Mouse (Mus musculus): ENCODE measurements around the gene Mapk8ip1. TPM values are rescaled to one million over a fixed set of nuclear protein-coding genes. Genes with fewer than 3 reads are reported as not detected.

Gene Mapk8ip1
- under 1 TPM; 0.33 to 0.42 TPM for total RNA-seq (2023)

DNA sequence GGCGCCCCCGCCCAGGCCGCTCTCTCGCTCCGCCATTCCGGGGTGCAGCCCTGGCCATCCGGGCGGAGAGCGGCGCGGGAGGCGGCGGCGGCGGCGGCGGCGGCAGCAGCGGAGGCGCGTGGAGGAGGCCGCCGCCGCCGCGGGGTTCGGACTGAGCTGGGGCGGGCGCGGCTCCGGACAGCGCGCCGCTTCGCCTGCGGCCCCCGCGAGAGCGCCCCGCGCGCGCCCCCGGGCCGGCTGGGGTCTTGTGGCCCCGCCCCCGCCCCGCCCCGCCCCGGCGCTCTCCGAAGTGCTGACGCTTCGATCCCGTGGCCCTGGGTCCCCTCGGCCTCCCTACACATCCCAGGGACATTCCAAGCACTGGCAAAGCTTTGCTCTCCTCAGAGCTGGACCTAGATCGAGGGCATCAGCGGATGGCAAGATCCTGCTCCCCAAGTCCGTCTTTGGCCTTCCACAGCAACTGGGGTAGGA, at the start of gene Mapk8ip1:
Mapk8ip1 (minus strand) TSS at position 173 of the 471 bp plus-strand sequence.

DNA sequence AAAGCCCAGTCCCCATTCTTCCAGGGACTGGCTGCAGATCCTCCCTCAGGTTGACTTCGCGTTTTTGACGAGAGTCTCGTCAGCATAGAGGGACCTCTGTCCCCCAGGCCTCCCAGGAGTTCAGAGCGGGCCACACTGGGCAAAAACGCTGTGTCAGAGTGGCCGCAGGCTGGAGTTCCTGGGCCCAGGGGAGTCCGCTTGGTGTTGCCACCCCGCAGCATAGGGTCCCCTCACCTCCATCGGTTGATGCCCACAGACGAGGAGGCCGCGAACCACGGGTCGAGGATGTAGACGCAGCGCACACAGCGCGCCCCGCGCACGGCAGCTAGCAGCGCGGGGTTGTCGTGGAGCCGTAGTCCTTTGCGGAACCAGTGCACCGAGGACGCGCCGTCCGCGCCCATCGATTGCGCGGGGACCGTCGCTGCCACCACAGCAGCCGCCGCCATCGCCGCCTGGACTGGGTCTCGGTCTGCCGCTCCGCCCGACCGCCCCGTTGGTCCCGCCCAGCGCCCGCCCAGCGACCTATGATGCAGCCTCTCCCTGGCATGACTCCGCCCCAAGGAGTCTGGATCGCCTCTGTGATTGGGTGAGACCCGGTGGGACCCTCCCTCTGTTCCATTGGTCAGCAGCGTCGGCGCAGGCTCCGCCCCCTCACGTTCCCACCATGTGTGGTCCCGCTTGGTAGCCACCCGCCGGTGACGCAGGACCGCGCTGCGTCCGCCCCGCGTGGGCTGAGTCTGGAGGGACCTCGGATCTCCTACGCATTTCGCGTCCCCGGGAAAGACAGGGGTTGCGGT, 32.7 kb upstream of the Mapk8ip1 start, which contains the start of gene Cry2:
Cry2 (minus strand) TSS at position 466 of the 797 bp plus-strand sequence.

DNA sequence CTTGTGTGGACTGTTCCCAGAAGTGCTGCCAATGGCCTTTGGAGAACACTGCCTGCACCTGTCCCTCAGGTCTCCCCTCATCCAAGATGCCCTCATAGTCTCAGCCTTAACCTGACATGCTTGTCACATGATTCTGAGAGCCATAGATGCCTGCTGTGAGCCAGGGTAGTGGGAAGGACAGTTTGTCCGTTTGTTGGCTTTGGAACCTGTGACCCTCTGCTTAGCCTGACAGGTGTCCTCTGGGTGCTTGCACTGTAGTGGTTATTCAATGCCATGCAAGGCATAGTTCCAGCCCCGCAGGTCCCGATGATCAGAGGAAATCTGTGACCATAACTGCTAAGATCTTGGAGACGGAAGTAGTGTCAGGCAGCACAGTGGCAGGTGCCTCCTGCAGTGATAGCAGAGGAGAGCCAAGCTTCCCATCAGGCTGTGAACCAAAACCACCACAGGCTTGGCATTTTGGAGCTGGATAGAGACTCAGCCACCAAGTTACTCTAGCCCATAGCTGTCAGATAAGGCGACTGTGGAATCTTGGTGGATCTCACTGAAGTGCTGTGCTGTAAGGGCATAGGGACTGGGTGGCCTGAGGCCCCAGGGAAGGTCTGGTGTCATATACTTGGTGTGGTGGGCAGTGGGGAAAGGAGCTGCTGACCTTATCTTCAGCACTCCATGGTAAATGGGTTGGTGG, 19.0 kb downstream of the Mapk8ip1 start, which contains the start of gene 1700029I15Rik:
1700029I15Rik (plus strand) TSS at position 638 of the 688 bp plus-strand sequence.

DNA sequence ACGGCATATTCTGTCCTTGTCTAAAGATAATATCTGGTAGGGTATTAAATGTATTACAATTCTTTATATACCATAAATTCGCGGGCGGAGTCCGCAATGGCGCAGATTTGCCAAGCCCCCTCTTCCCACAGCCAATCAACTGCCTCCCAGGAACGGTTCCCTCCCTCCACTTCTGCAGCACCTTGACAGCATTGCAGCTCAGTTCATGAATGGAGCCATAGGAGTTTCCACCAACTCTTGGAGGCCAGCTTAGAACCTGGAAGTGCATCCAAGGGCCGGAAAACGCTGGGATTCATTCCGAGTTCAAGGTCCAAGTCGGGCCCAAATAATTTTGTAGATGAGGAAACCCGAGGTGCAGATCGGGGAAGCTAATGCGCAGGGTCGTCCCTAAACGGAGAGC, 26.5 kb downstream of the Mapk8ip1 start, which contains the start of the genes Pex16 and Large2:
Pex16 (plus strand) TSS at position 163 of the 400 bp plus-strand sequence.
Large2 (minus strand) TSS at position 356 of the 400 bp plus-strand sequence.

Other genes with a start within 250 kb of the Mapk8ip1 start
- gene Pex16, start 26.6 kb downstream of the Mapk8ip1 start, total RNA-seq (2023): 10 to 100 TPM; 17.2 to 19.1 TPM
- not detected for gene Large2, start 26.4 kb downstream of the Mapk8ip1 start, total RNA-seq (2023)
- 1 to 10 TPM; 3.3 to 3.4 TPM for gene 1700029I15Rik, start 18.7 kb downstream of the Mapk8ip1 start, total RNA-seq (2023)
- 10 to 100 TPM; 13.9 to 15.4 TPM for gene Cry2, start 32.8 kb upstream of the Mapk8ip1 start, total RNA-seq (2023)
- 10 to 100 TPM; 33.6 to 40.1 TPM for gene Slc35c1, start 59.3 kb upstream of the Mapk8ip1 start, total RNA-seq (2023)
- gene Chst1, start 198.4 kb upstream of the Mapk8ip1 start, total RNA-seq (2023): under 1 TPM; 0.53 to 0.90 TPM

All from neutrophil, adult 83 days (primary cell).